Mouse (Mus musculus) retina, postnatal 7 days (tissue): ENCODE measurements around the gene Bmp6.

Experiments used
- DNase-seq: peaks from one replicate; pipeline ENCODE4 v3.0.0-alpha.2; 2012; ENCODE audit warnings: low read depth, low spot score

Gene Bmp6

DNA sequence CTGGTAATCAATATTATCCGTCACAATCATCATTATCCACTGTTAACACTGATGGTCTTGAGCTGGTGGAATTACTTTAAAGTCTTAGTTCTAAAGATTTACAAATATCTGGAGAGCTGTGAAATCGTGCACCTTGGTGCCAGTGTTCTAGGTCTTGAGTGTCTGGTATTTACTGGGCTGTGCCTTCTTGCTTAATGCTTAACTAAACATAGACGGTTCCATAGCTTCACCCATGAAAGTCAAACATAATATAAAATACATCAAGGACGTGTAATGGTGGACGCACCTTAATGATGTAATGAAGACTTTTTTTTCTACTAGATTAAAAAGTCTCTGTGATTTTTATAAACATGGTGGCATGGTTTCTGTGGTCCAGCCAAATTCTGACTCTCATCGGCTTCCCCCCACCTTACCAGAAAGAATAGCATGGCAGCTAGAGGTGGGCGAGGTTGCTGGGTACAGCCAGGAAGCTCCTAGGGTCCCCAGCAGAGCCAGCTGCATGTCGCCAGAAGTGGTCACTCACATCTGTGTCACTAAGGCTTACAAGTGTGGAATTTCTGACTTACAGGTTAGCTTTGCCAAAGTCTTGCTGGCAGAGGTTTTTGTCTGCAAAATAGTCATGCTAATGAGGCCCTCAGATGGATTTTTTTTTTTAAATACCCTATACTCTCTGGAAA, 200.0 kb downstream of the Bmp6 start:
- DNase-seq = no peak

GRCm38 (mm10) chr13:38545460-38545859, 200.6 kb downstream of the Bmp6 start:
- DNase-seq = no peak

DNA sequence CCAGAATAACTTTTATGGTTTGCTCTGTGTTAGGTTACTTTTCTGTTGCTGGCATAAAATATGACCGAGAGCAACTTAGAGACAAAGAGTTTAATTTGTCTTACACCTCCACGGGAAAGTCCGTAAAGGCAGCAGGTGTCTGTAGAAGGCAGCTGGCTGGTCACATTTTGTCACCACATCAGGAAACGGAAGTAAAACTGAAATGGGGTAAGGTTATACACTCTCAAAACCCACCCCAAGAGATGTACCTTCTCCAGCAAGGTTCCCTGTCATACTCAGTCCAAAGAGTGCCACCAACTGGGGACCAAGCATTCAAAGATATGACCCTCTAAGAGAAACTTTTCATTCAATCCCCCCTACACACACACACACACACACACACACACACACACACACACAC, 201.8 kb downstream of the Bmp6 start:
- DNase-seq = no peak

DNA sequence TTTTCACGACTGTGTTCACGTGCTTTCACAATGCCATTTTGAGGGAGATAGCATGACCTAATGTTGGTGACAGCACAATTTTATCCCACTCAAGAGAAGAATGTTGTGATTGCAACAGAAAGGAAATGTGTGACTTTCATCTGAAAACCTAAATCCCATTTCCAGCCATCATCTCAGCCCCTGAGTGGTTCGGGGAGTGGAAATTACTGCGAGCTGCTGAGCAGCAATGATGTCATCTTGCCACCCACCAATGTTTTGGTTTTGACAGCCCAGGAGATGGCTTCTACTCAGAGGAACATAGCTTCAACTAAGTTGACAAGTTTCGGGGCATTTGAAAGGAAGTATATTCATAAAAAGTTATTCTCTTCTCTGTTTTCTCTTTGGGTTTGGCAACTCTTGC, 202.8 kb downstream of the Bmp6 start:
- no peak for DNase-seq

DNA sequence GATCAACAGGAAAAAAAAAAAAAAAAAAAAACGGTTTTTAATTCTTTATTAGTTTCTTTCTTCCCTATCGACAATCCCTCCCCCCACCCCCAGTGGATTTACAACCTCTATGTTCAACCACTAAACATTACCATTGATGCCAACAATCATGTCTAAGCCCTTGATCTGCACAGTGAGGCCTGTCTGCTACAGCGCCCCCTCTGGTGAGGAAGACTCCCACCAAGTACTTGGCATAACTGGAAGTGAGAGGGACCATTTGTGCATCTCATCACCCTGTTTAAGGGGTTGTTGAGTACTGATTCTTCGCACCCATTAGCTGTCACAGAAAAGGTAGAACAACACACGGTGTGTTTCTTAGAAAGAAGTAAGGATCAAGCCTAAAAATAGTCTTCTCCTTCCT, 203.8 kb downstream of the Bmp6 start:
- no peak for DNase-seq
